Comparison of ENCODE assay signal across 1 mouse cellular context in genomic region chr1:136626756-136627155, GRCm38 (mm10).
TF ChIP-seq lines count a peak whose summit lies in the region.

No protein-coding gene starts in this region.

TF ChIP-seq in CH12.LX, 34 proteins besides CTCF, POLR2A, EP300 and RAD21 (continued from another document):
- TF ChIP-seq ELF1 (IDR thresholded peaks at IDR 0.05; ENCODE audit: low read depth, low read length) (no peak), BHLHE40 (IDR thresholded peaks at IDR 0.05; ENCODE audit: low read depth, low read length) (no peak), TBP (conservative IDR thresholded peaks at IDR 0.05; ENCODE audit: low read depth, low read length) (no peak), MAX (IDR thresholded peaks at IDR 0.05; ENCODE audit: low read length) (peak; percentile 57), GABPA (IDR thresholded peaks at IDR 0.05; ENCODE audit: insufficient replicate concordance, low read depth, low read length) (no peak), HCFC1 (IDR thresholded peaks at IDR 0.05; ENCODE audit: low read depth, low read length) (no peak), ZNF384 (IDR thresholded peaks at IDR 0.05; ENCODE audit: low read depth, low read length) (no peak), MYC (IDR thresholded peaks at IDR 0.05; ENCODE audit: low read depth, low read length) (peak; percentile 74; the same call in 1 of the 2 replicates), NRF1 (IDR thresholded peaks at IDR 0.05; ENCODE audit: low read depth, low read length) (no peak), SIN3A (IDR thresholded peaks at IDR 0.05; ENCODE audit: low read length) (no peak)
TF ChIP-seq in CH12.LX: peak in this region for 4.
